Mouse (Mus musculus): ENCODE data around the gene Gdpd3. TPM values are rescaled to one million over a fixed set of nuclear protein-coding genes. Genes with fewer than 3 reads are reported as not detected.
"Not testable (repeated sequence)": the region's sequence is repeated elsewhere in the genome, so short reads cannot be mapped to it uniquely, and the experiment has no call there.

The Gdpd3 gene
- polyA plus RNA-seq (2012; ENCODE audit: insufficient read depth, insufficient read length, missing spikeins) = 20.8 and 27.0 TPM in 2 replicates

DNA sequence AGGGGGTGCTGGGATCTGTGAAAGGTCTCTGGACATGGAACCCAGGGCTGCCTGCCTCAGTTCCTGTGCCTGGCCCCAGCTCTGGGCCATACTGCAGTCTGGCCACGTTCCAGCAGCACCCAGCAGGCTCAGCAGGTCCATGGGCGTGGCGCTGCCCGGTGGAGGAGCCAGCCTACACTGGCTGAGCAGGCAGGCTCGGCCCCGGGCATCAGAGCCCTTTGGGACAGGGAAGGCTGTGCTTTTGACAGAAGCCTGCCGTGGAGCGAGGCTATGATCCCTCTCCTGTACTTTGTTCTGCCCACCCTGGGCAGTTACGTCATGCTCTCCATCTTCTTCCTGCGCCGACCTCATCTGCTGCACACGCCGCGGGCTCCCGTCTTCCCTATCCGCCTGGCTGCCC is at the start of gene Gdpd3:
Gene Gdpd3, plus strand, starts transcription at position 134 of the 400 bp plus-strand sequence.
- TF ChIP-seq CTCF (IDR thresholded peaks at IDR 0.05; ENCODE audit: low read depth, low read length) = no peak
- TF ChIP-seq POLR2A (IDR thresholded peaks at IDR 0.05; ENCODE audit: borderline replicate concordance, low read depth, low read length) = no peak
- Histone ChIP-seq H3K4me3 (ENCODE audit: insufficient read depth, low read length) (no peak within 1 kb of the TSS), H3K27ac (ENCODE audit: insufficient read depth, low read depth, low read length) (no peak within 1 kb of the TSS), H3K4me1 (ENCODE audit: control insufficient read depth, insufficient read depth, low read length) (peaks cover 37% of the 10 kb centered on the region)

DNA sequence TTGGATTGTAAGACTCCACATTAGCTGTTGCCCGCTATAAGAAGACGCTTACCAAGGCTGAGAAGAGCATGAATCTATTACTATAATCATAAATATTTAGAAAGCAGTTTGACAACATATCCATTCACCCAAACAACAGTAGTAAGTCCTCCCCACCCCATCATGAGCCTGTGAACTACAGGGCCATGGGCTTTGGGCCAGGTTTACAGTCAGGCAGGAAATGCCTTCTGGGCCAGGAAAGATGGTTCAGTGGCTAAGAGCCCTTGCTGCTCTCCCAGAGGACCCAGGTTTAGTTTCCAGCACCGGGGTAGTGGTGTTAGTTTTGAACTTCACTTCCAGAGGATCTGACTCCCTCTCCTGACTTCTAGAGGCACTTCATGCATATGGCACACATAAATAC is 48.6 kb upstream of the Gdpd3 start:
- TF ChIP-seq CTCF (IDR thresholded peaks at IDR 0.05; ENCODE audit: low read depth, low read length) (no peak), POLR2A (IDR thresholded peaks at IDR 0.05; ENCODE audit: borderline replicate concordance, low read depth, low read length) (no peak)
- no peak overlapping the region for H3K4me3 ChIP-seq (ENCODE audit: insufficient read depth, low read length)
- no peak overlapping the region for H3K27ac ChIP-seq (ENCODE audit: insufficient read depth, low read depth, low read length)
- H3K4me1 ChIP-seq (ENCODE audit: control insufficient read depth, insufficient read depth, low read length) = peaks cover 3% of the 10 kb centered on the region

DNA sequence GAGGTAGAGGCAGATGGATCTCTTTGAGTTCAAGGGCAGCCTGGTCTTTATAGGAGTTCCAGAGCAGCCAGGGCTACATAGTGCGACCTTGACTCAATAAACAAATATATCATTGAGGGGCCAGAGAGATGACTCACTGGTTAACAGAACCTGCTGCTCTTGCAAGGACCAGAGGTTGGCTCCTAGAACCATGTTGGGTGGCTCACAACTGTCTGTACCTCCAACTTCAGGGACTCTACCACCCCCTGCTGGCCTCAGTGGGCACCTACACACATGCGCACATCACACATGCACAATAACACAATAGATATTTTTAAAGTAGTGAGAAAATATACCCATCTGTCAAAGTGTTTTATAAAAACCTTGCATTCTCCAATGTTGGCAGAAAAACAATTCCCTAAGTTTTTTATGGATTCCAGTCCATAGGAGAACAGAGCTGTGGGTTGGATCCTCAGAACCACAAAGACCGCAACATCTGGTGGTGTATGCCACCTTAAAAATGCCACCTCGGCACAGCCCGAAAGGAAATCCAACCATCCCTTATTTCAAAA is 47.3 kb upstream of the Gdpd3 start:
- H3K27ac ChIP-seq (ENCODE audit: insufficient read depth, low read depth, low read length) = no peak overlapping the region
- TF ChIP-seq CTCF (IDR thresholded peaks at IDR 0.05; ENCODE audit: low read depth, low read length) (no peak), POLR2A (IDR thresholded peaks at IDR 0.05; ENCODE audit: borderline replicate concordance, low read depth, low read length) (no peak)
- no peak overlapping the region for H3K4me3 ChIP-seq (ENCODE audit: insufficient read depth, low read length)
- peaks cover 4% of the 10 kb centered on the region for H3K4me1 ChIP-seq (ENCODE audit: control insufficient read depth, insufficient read depth, low read length)

DNA sequence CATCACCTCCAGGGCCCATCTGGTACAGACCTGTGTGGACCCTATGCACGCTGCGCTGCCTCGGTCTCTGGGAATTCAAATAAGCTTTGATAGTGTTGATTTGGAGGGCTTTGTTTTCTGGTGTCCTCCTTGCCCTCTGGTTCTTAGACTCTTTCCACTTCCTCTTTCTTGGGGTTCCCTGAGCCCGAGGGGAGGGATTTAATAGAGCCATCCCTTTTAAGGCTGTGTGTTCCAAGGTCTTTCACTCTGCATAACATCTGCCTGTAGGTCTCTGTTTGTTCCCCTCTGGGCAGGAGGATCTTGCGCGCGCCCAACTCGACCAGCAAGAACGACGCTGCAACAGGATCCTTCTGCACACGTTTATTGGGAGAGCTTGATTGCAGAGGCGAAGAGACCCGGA is 44.5 kb upstream of the Gdpd3 start:
- Histone ChIP-seq H3K4me3 (ENCODE audit: insufficient read depth, low read length) (no peak overlapping the region), H3K27ac (ENCODE audit: insufficient read depth, low read depth, low read length) (peak overlapping the region; percentile 62), H3K4me1 (ENCODE audit: control insufficient read depth, insufficient read depth, low read length) (peaks cover 19% of the 10 kb centered on the region)
- TF ChIP-seq POLR2A (IDR thresholded peaks at IDR 0.05; ENCODE audit: borderline replicate concordance, low read depth, low read length) = no peak
- TF ChIP-seq CTCF (IDR thresholded peaks at IDR 0.05; ENCODE audit: low read depth, low read length) = no peak

DNA sequence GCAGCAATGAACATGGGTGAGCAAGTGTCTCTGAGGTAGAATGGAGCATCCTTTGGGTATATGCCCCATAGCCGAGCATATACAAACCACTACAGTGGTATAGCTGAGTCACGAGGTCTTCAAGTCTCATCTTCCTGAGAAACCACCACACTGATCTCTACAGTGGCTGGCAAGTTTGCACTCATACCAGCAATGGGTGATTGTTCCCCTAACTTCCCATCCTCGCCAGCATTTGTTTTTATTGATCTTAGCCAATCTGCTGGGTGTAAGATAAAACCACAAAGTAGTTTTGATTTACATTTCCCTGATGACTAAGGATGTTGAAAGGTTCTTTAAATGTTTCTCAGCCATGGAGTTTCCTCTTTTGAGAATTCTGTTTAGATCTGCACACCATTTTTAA is 41.1 kb upstream of the Gdpd3 start:
- peaks cover 31% of the 10 kb centered on the region for H3K4me1 ChIP-seq (ENCODE audit: control insufficient read depth, insufficient read depth, low read length)
- peak overlapping the region; percentile 83 for H3K27ac ChIP-seq (ENCODE audit: insufficient read depth, low read depth, low read length)
- TF ChIP-seq CTCF (IDR thresholded peaks at IDR 0.05; ENCODE audit: low read depth, low read length) = no peak
- no peak for TF ChIP-seq POLR2A (IDR thresholded peaks at IDR 0.05; ENCODE audit: borderline replicate concordance, low read depth, low read length)
- peak overlapping the region; percentile 8; the same call in 1 of the 2 replicates for H3K4me3 ChIP-seq (ENCODE audit: insufficient read depth, low read length)

DNA sequence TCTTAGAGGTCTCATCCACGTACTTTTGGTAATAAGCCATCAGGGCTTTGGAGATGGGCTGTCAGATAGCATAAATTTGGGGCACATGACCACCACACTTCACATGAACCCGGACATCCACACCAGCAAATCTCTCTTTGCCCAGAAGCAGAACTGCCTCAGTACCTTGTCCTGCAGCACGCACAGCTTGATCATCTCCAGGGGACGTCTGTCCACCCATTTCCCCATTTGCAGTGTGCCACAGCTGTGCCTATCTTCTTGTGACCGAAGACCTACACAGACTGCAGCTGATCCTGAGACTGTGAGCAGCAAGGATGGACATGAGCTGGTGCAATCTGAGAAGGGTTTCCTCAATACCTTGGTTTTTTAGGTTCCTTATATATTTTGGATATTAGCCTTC is 40.5 kb upstream of the Gdpd3 start:
- TF ChIP-seq POLR2A (IDR thresholded peaks at IDR 0.05; ENCODE audit: borderline replicate concordance, low read depth, low read length) = no peak
- no peak for TF ChIP-seq CTCF (IDR thresholded peaks at IDR 0.05; ENCODE audit: low read depth, low read length)
- H3K4me3 ChIP-seq (ENCODE audit: insufficient read depth, low read length) = peak overlapping the region; percentile 19; the same call in 1 of the 2 replicates
- peaks cover 34% of the 10 kb centered on the region for H3K4me1 ChIP-seq (ENCODE audit: control insufficient read depth, insufficient read depth, low read length)
- peak overlapping the region; percentile 89 for H3K27ac ChIP-seq (ENCODE audit: insufficient read depth, low read depth, low read length)

DNA sequence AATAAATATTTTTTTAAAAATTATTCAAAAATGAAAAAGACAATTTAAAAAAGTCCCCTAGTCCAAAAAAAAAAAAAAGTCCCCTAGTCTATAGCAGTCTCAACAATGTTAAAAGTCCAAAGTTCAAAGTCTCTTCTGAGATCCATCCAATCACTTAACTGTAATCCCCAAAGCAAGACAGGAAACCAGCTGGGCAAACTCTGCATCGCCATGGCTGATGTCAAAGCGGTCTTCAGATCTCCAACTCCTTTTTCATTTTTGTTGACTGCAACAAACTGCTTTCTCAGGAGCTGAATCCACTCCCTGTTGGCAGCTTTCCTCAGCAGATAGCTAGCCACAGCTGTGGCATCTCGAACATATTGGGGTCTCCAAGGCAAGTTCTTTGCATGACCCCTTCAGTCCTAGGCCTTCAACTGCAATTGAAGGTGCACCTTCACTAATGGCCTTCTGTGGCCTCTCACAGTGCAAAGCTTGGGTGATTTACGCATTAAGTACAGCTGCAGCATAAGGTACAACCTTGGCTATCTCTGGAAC is 35.8 kb upstream of the Gdpd3 start:
- H3K4me1 ChIP-seq (ENCODE audit: control insufficient read depth, insufficient read depth, low read length) = peaks cover 30% of the 10 kb centered on the region
- not testable (repeated sequence) for H3K27ac ChIP-seq (ENCODE audit: insufficient read depth, low read depth, low read length); H3K4me3 ChIP-seq (ENCODE audit: insufficient read depth, low read length)

DNA sequence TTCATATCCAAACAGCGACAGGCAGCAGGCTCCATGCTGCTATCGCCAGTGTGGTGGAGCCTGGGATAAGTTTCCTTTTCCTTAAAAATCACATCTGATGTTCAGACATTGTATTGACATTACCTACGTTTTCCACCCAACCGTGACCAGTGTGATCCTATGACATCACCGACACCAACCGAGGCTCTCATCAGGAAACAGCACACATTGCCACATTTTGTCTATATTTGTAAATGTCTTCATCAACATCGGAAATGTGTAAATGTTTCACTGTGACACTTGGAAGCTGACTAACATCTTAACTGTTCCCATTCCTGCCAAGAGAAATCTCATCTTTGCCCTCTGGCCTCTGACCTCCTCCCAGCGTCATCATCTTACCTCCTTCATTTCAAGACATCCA is 30.0 kb upstream of the Gdpd3 start:
- Histone ChIP-seq H3K4me1 (ENCODE audit: control insufficient read depth, insufficient read depth, low read length) (peaks cover 42% of the 10 kb centered on the region), H3K27ac (ENCODE audit: insufficient read depth, low read depth, low read length) (peak overlapping the region; percentile 18; the same call in 1 of the 2 replicates), H3K4me3 (ENCODE audit: insufficient read depth, low read length) (no peak overlapping the region)
- TF ChIP-seq POLR2A (IDR thresholded peaks at IDR 0.05; ENCODE audit: borderline replicate concordance, low read depth, low read length) (no peak), CTCF (IDR thresholded peaks at IDR 0.05; ENCODE audit: low read depth, low read length) (no peak)

DNA sequence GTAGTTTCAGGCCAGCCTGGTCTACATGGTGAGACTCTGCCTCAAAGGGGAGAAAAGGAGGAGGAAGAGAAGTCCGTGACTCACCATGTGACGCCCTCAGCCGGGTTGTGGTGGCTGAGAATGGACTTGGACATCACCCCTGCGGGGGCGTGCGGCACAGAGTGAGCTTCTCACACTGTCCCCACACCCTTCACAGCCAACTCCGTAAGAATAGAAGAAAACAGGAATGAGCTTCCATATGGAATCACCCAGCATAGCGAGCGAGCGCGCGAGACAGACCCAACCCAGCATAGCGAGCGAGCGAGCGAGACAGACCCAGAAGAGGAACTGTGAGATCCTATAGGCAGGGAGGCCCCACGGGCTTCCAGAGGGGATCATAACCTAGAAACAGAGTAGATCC is 26.6 kb upstream of the Gdpd3 start:
- Histone ChIP-seq H3K27ac (ENCODE audit: insufficient read depth, low read depth, low read length) (no peak overlapping the region), H3K4me3 (ENCODE audit: insufficient read depth, low read length) (no peak overlapping the region), H3K4me1 (ENCODE audit: control insufficient read depth, insufficient read depth, low read length) (peaks cover 57% of the 10 kb centered on the region)
- TF ChIP-seq CTCF (IDR thresholded peaks at IDR 0.05; ENCODE audit: low read depth, low read length) = no peak
- TF ChIP-seq POLR2A (IDR thresholded peaks at IDR 0.05; ENCODE audit: borderline replicate concordance, low read depth, low read length) = no peak

DNA sequence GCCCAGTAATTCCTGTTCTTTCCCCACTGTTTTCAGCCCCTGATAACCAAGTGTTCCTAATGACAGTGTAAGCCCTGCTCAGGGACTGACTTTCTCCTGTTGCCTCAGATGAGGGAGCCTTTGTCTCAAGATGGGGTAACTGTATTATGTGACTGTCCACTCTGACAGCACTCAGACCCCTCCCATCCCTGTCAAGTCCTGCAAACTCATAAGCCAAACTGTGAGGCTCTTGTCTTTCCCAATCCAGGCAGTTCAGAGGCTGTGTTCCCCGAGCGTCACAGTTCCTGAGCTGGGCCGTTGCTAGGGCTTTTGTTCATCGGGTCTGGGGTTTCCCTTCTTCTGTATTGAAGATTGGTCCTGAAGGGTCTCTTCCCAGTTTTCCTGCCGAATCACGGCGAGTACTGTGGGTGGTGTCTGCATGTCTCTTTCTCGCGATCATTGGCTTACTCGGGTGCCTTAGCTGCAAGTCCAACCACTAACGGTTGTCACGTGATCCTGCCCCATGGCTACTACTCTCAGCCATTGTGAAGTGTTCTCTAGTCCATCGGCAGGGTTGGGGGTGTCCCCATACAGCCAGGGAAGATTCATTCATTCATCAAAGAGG is 25.9 kb upstream of the Gdpd3 start:
- no peak for TF ChIP-seq POLR2A (IDR thresholded peaks at IDR 0.05; ENCODE audit: borderline replicate concordance, low read depth, low read length)
- TF ChIP-seq CTCF (IDR thresholded peaks at IDR 0.05; ENCODE audit: low read depth, low read length) = no peak

More for the DNA sequence above, 25.9 kb upstream of the Gdpd3 start:
- H3K4me1 ChIP-seq (ENCODE audit: control insufficient read depth, insufficient read depth, low read length) = peaks cover 64% of the 10 kb centered on the region
- H3K4me3 ChIP-seq (ENCODE audit: insufficient read depth, low read length) = no peak overlapping the region
- no peak overlapping the region for H3K27ac ChIP-seq (ENCODE audit: insufficient read depth, low read depth, low read length)

All from bone marrow macrophage, adult 2 months (primary cell).